Mouse (Mus musculus): ENCODE measurements at regions not wholly inside any gene's neighbourhood (a gene's known extent, or its start where the extent isn't known, plus 50 kb on each side); places are given as distances from the start of the nearest gene placed in this dataset.

DNA sequence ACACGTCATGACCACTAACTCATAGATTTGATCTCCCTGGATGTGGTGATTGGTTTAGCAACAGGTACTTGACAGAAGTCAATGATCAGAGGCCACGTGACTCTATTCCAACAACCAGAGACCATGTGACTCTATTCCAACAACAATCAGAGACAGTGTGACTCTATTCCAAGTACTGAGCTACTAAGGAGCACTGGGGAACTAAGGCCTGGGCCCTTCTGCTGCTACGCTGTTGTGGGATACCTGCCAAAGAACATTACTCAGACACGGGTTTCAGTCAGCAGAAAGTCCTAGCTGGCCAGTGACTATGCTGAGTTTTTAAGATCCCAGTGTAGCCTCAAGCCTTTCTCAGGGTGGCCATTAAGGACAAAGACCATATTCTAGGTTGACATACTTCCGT is 66.3 kb upstream of the Smndc1 start:
- 93% methylated on average over 5 of the region's 5 CpGs for WGBS
- Histone ChIP-seq H3K27ac (replicated peaks; ENCODE audit: low read depth, low read length) (no peak overlapping the region), H3K36me3 (ENCODE audit: control insufficient read depth, insufficient read depth, low read length) (no peaks in the 10 kb centered on the region), H3K9ac (replicated peaks; ENCODE audit: low read length) (no peak overlapping the region), H3K9me3 (ENCODE audit: control insufficient read depth, low read length) (no peaks in the 10 kb centered on the region), H3K4me3 (replicated peaks; ENCODE audit: low read depth, low read length) (no peak overlapping the region), H3K4me2 (ENCODE audit: low read length) (no peak overlapping the region), H3K4me1 (ENCODE audit: control insufficient read depth, insufficient read depth, low read length) (peaks cover 22% of the 10 kb centered on the region), H3K27me3 (ENCODE audit: control insufficient read depth, insufficient read depth, low read length) (no peaks in the 10 kb centered on the region)
- ATAC-seq (ENCODE audit: low FRiP score, low TSS enrichment), result no peak
- no peak for DNase-seq

GRCm38 (mm10) chr19:53454571-53454970 is 64.2 kb upstream of the Smndc1 start:
- 84% methylated on average over 4 of the region's 4 CpGs for WGBS
- H3K9me3 ChIP-seq (ENCODE audit: control insufficient read depth, low read length), result no peaks in the 10 kb centered on the region
- no peak overlapping the region for H3K27ac ChIP-seq (replicated peaks; ENCODE audit: low read depth, low read length)

DNA sequence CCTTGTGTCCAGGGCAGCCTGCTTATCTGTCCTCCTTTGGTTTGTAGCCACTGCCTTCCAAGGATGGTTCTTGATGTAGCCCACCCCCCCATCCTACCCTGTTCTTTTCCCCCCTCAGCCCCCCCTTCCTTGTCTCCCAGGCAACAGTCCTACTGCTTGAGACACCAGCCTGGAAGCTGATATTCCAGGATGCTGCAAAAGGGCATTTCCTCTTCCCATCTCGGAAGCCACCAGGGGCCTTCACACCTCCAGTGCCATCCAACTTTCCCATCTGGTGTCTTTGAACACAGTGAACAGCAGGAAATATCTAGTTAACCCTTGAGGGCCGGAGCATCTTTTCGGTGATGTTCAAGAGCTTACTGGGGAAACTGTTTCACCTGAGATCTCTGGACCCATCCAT is 63.7 kb upstream of the Smndc1 start:
- no peak overlapping the region for H3K9ac ChIP-seq (replicated peaks; ENCODE audit: low read length)
- 79% methylated on average over 3 of the region's 3 CpGs for WGBS
- DNase-seq (peak; percentile 36), ATAC-seq (ENCODE audit: low FRiP score, low TSS enrichment) (no peak)
- no peak overlapping the region for H3K4me2 ChIP-seq (ENCODE audit: low read length)
- no peaks in the 10 kb centered on the region for H3K9me3 ChIP-seq (ENCODE audit: control insufficient read depth, low read length)
- H3K27me3 ChIP-seq (ENCODE audit: control insufficient read depth, insufficient read depth, low read length), result no peaks in the 10 kb centered on the region
- H3K4me1 ChIP-seq (ENCODE audit: control insufficient read depth, insufficient read depth, low read length), result peaks cover 10% of the 10 kb centered on the region
- no peaks in the 10 kb centered on the region for H3K36me3 ChIP-seq (ENCODE audit: control insufficient read depth, insufficient read depth, low read length)
- no peak overlapping the region for H3K4me3 ChIP-seq (replicated peaks; ENCODE audit: low read depth, low read length)
- H3K27ac ChIP-seq (replicated peaks; ENCODE audit: low read depth, low read length), result no peak overlapping the region

More at GRCm38 (mm10) chr19:53454571-53454970, 64.2 kb upstream of the Smndc1 start:
- DNase-seq (no peak), ATAC-seq (ENCODE audit: low FRiP score, low TSS enrichment) (no peak)
- no peak overlapping the region for H3K4me2 ChIP-seq (ENCODE audit: low read length)
- H3K36me3 ChIP-seq (ENCODE audit: control insufficient read depth, insufficient read depth, low read length), result no peaks in the 10 kb centered on the region
- no peak overlapping the region for H3K9ac ChIP-seq (replicated peaks; ENCODE audit: low read length)
- H3K4me3 ChIP-seq (replicated peaks; ENCODE audit: low read depth, low read length), result no peak overlapping the region
- H3K4me1 ChIP-seq (ENCODE audit: control insufficient read depth, insufficient read depth, low read length), result peaks cover 12% of the 10 kb centered on the region
- no peaks in the 10 kb centered on the region for H3K27me3 ChIP-seq (ENCODE audit: control insufficient read depth, insufficient read depth, low read length)

- 71% methylated on average over 13 of the region's 13 CpGs for WGBS
- no peak for DNase-seq
- Histone ChIP-seq H3K36me3 (ENCODE audit: control insufficient read depth, insufficient read depth, low read length) (no peaks in the 10 kb centered on the region), H3K27me3 (ENCODE audit: control insufficient read depth, insufficient read depth, low read length) (no peaks in the 10 kb centered on the region), H3K4me1 (ENCODE audit: control insufficient read depth, insufficient read depth, low read length) (0 out of 2 replicates have a peak, but pooled peaks cover 6% of the 10 kb centered on the region), H3K4me2 (ENCODE audit: low read length) (no peak overlapping the region), H3K9me3 (ENCODE audit: control insufficient read depth, low read length) (no peaks in the 10 kb centered on the region), H3K9ac (replicated peaks; ENCODE audit: low read length) (no peak overlapping the region), H3K27ac (replicated peaks; ENCODE audit: low read depth, low read length) (no peak overlapping the region), H3K4me3 (replicated peaks; ENCODE audit: low read depth, low read length) (no peak overlapping the region)
- ATAC-seq (ENCODE audit: low FRiP score, low TSS enrichment), result no peak
Measured at GRCm38 (mm10) chr19:53453317-53453947, 63.1 kb upstream of the Smndc1 start.

DNA sequence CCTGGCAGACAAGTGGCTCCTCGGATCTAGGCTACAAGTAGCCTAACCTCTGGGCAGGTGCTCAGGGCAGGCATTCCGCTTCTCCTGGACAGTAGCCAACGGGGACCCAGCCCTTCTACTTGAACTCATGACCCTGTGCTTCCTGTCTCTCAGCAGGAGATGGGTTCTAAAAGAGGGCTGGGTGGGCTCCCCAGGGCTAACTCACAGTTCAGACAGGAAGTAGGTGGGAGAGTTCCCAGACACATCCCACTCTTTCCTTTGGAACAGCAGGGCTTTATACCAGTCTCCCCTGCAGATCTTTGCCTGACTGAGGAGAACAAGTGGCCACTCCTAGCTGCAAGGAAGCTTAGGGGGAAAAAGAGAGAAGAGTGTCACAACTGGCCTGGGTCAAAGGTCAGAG is 62.0 kb upstream of the Smndc1 start:
- Histone ChIP-seq H3K4me3 (replicated peaks; ENCODE audit: low read depth, low read length) (no peak overlapping the region), H3K36me3 (ENCODE audit: control insufficient read depth, insufficient read depth, low read length) (no peaks in the 10 kb centered on the region), H3K27ac (replicated peaks; ENCODE audit: low read depth, low read length) (no peak overlapping the region), H3K27me3 (ENCODE audit: control insufficient read depth, insufficient read depth, low read length) (no peaks in the 10 kb centered on the region), H3K4me2 (ENCODE audit: low read length) (no peak overlapping the region), H3K4me1 (ENCODE audit: control insufficient read depth, insufficient read depth, low read length) (0 out of 2 replicates have a peak, but pooled peaks cover 6% of the 10 kb centered on the region), H3K9ac (replicated peaks; ENCODE audit: low read length) (no peak overlapping the region), H3K9me3 (ENCODE audit: control insufficient read depth, low read length) (no peaks in the 10 kb centered on the region)
- no peak for DNase-seq
- no peak for ATAC-seq (ENCODE audit: low FRiP score, low TSS enrichment)
- WGBS, result 73% methylated on average over 3 of the region's 3 CpGs

GRCm38 (mm10) chr19:53451388-53451922 is 61.1 kb upstream of the Smndc1 start:
- no peaks in the 10 kb centered on the region for H3K27me3 ChIP-seq (ENCODE audit: control insufficient read depth, insufficient read depth, low read length)
- H3K4me3 ChIP-seq (replicated peaks; ENCODE audit: low read depth, low read length), result no peak overlapping the region
- ATAC-seq (ENCODE audit: low FRiP score, low TSS enrichment), result no peak
- no peak overlapping the region for H3K9ac ChIP-seq (replicated peaks; ENCODE audit: low read length)
- H3K4me1 ChIP-seq (ENCODE audit: control insufficient read depth, insufficient read depth, low read length), result 0 out of 2 replicates have a peak, but pooled peaks cover 6% of the 10 kb centered on the region
- WGBS, result 70% methylated on average over 13 of the region's 13 CpGs
- DNase-seq, result no peak
- H3K4me2 ChIP-seq (ENCODE audit: low read length), result no peak overlapping the region
- H3K36me3 ChIP-seq (ENCODE audit: control insufficient read depth, insufficient read depth, low read length), result no peaks in the 10 kb centered on the region
- H3K27ac ChIP-seq (replicated peaks; ENCODE audit: low read depth, low read length), result no peak overlapping the region
- no peaks in the 10 kb centered on the region for H3K9me3 ChIP-seq (ENCODE audit: control insufficient read depth, low read length)

GRCm38 (mm10) chr19:53450624-53451387 is 60.4 kb upstream of the Smndc1 start:
- WGBS, result 82% methylated on average over 17 of the region's 17 CpGs
- Histone ChIP-seq H3K9me3 (ENCODE audit: control insufficient read depth, low read length) (no peaks in the 10 kb centered on the region), H3K9ac (replicated peaks; ENCODE audit: low read length) (no peak overlapping the region), H3K4me2 (ENCODE audit: low read length) (no peak overlapping the region), H3K27ac (replicated peaks; ENCODE audit: low read depth, low read length) (no peak overlapping the region), H3K27me3 (ENCODE audit: control insufficient read depth, insufficient read depth, low read length) (no peaks in the 10 kb centered on the region), H3K4me3 (replicated peaks; ENCODE audit: low read depth, low read length) (no peak overlapping the region), H3K4me1 (ENCODE audit: control insufficient read depth, insufficient read depth, low read length) (0 out of 2 replicates have a peak, but pooled peaks cover 6% of the 10 kb centered on the region), H3K36me3 (ENCODE audit: control insufficient read depth, insufficient read depth, low read length) (no peaks in the 10 kb centered on the region)
- DNase-seq (no peak), ATAC-seq (ENCODE audit: low FRiP score, low TSS enrichment) (no peak)

- 83% methylated on average over 17 of the region's 17 CpGs for WGBS
- Histone ChIP-seq H3K9ac (replicated peaks; ENCODE audit: low read length) (no peak overlapping the region), H3K27ac (replicated peaks; ENCODE audit: low read depth, low read length) (no peak overlapping the region), H3K27me3 (ENCODE audit: control insufficient read depth, insufficient read depth, low read length) (no peaks in the 10 kb centered on the region), H3K4me3 (replicated peaks; ENCODE audit: low read depth, low read length) (no peak overlapping the region), H3K4me2 (ENCODE audit: low read length) (no peak overlapping the region), H3K36me3 (ENCODE audit: control insufficient read depth, insufficient read depth, low read length) (no peaks in the 10 kb centered on the region), H3K4me1 (ENCODE audit: control insufficient read depth, insufficient read depth, low read length) (0 out of 2 replicates have a peak, but pooled peaks cover 6% of the 10 kb centered on the region), H3K9me3 (ENCODE audit: control insufficient read depth, low read length) (no peaks in the 10 kb centered on the region)
- no peak for ATAC-seq (ENCODE audit: low FRiP score, low TSS enrichment)
- no peak for DNase-seq
Measured at GRCm38 (mm10) chr19:53449137-53449783, 58.9 kb upstream of the Smndc1 start.
